Mouse (Mus musculus) small intestine, adult 2 months (tissue): Measurements from ENCODE around the gene Fbxo17. TPM values are rescaled to one million over a fixed set of nuclear protein-coding genes. Genes with fewer than 3 reads are reported as not detected.

Experiments
- H3K27ac ChIP-seq: fragments of 200-500 bp; 2 replicates; pipeline ENCODE4 v1.5.1; 2012; ENCODE audit warnings: low read depth, low read length, control low read depth, inconsistent platforms; ENCODE audit not compliant: insufficient read depth
- H3K27me3 ChIP-seq: fragments of 200-500 bp; 2 replicates; pipeline ENCODE4 v1.6.1; 2012; ENCODE audit warnings: mild to moderate bottlenecking, moderate library complexity, low read length, inconsistent platforms; ENCODE audit not compliant: control insufficient read depth, insufficient read depth
- H3K36me3 ChIP-seq: fragments of 200-500 bp; 2 replicates; pipeline ENCODE4 v1.6.1; 2012; ENCODE audit warnings: mild to moderate bottlenecking, low read length, control low read depth, inconsistent platforms; ENCODE audit not compliant: control insufficient read depth, insufficient read depth
- H3K4me1 ChIP-seq: fragments of 200-500 bp; 2 replicates; pipeline ENCODE4 v1.6.1; 2012; ENCODE audit warnings: low read length, inconsistent platforms, mixed read lengths; ENCODE audit not compliant: control insufficient read depth, insufficient read depth, insufficient read length
- H3K4me3 ChIP-seq: fragments of 200-500 bp; 2 replicates; pipeline ENCODE4 v1.5.1; 2012; ENCODE audit warnings: low read depth, mild to moderate bottlenecking, control low read depth, inconsistent platforms, low read length, moderate library complexity
- CTCF ChIP-seq: fragments of 200-500 bp; IDR thresholded peaks from 2 replicates; pipeline ENCODE4 v1.5.1; 2012; ENCODE audit warnings: low read depth, mild to moderate bottlenecking, control low read depth, inconsistent platforms, low read length, moderate library complexity, mixed read lengths; ENCODE audit not compliant: insufficient replicate concordance, insufficient read length; ENCODE audit errors: extremely low read depth
- POLR2A ChIP-seq: fragments of 200-500 bp; IDR thresholded peaks from 2 replicates; pipeline ENCODE4 v1.6.1; 2012; ENCODE audit warnings: low read depth, mild to moderate bottlenecking, control low read depth, inconsistent platforms, low read length, moderate library complexity
- WGBS: fragments of 180-500 bp; shearing (Covaris S2); methylation state at CpG from one replicate; pipeline ENCODE4 v1.1.7; 2018; 5-methylcytosine and 5-hydroxymethylcytosine counted together
- polyA plus RNA-seq: library from polyadenylated mRNA; depleted of rRNA; stranded (reverse); fragments of >200 nt; gene quantifications from 2 replicates; pipeline ENCODE4 v1.2.3, GENCODE M21; 2012

Fbxo17 gene
- polyA plus RNA-seq, 1 experiment = 2.0 TPM

- Histone ChIP-seq H3K36me3 (peaks cover 5% of the 10 kb centered on the region), H3K4me1 (peaks cover 17% of the 10 kb centered on the region; the same call in 1 of the 2 replicates), H3K27me3 (no peaks in the 10 kb centered on the region), H3K27ac (no peak within 1 kb of the TSS), H3K4me3 (peak within 1 kb of the TSS; percentile 92)
- 67% methylated on average over 7 of the region's 7 CpGs for WGBS
- no peak for TF ChIP-seq CTCF
Measured at GRCm38 (mm10) chr7:28767462-28767965, 50.9 kb downstream of the Fbxo17 start, which contains the start of gene Nfkbib. Nfkbib (minus strand) TSS chr7:28767512.

- Histone ChIP-seq H3K27me3 (no peaks in the 10 kb centered on the region), H3K36me3 (peaks cover 2% of the 10 kb centered on the region; the same call in 1 of the 2 replicates), H3K27ac (no peak overlapping the region), H3K4me3 (no peak overlapping the region), H3K4me1 (peaks cover 17% of the 10 kb centered on the region; the same call in 1 of the 2 replicates)
- TF ChIP-seq CTCF (no peak), POLR2A (no peak)
- 93% methylated on average over 9 of the region's 9 CpGs for WGBS
Measured at GRCm38 (mm10) chr7:28769414-28769958, 52.9 kb downstream of the Fbxo17 start.

GRCm38 (mm10) chr7:28770309-28770708 lies 53.7 kb downstream of the Fbxo17 start:
- Histone ChIP-seq H3K36me3 (peaks cover 2% of the 10 kb centered on the region; the same call in 1 of the 2 replicates), H3K27me3 (no peaks in the 10 kb centered on the region), H3K27ac (no peak overlapping the region), H3K4me3 (no peak overlapping the region), H3K4me1 (peaks cover 11% of the 10 kb centered on the region; the same call in 1 of the 2 replicates)
- WGBS = 86% methylated on average over 3 of the region's 3 CpGs
- TF ChIP-seq POLR2A = no peak
- TF ChIP-seq CTCF = no peak

GRCm38 (mm10) chr7:28771867-28772266 lies 55.3 kb downstream of the Fbxo17 start:
- H3K27ac ChIP-seq = no peak overlapping the region
- no peak overlapping the region for H3K4me3 ChIP-seq
- no peaks in the 10 kb centered on the region for H3K27me3 ChIP-seq
- H3K4me1 ChIP-seq = peaks cover 7% of the 10 kb centered on the region; the same call in 1 of the 2 replicates
- H3K36me3 ChIP-seq = peaks cover 4% of the 10 kb centered on the region; the same call in 1 of the 2 replicates
- TF ChIP-seq POLR2A (no peak), CTCF (no peak)
- 91% methylated on average over 11 of the region's 11 CpGs for WGBS

GRCm38 (mm10) chr7:28773163-28773562 lies 56.6 kb downstream of the Fbxo17 start:
- no peak overlapping the region for H3K4me3 ChIP-seq
- TF ChIP-seq POLR2A (no peak), CTCF (no peak)

GRCm38 (mm10) chr7:28774164-28774563 lies 57.6 kb downstream of the Fbxo17 start:
- no peak for TF ChIP-seq CTCF
- WGBS = 90% methylated on average over 12 of the region's 12 CpGs

More at GRCm38 (mm10) chr7:28773163-28773562, 56.6 kb downstream of the Fbxo17 start:
- H3K4me1 ChIP-seq = no peaks in the 10 kb centered on the region
- H3K36me3 ChIP-seq = peaks cover 8% of the 10 kb centered on the region; the same call in 1 of the 2 replicates
- WGBS = 83% methylated on average over 3 of the region's 3 CpGs
- no peak overlapping the region for H3K27ac ChIP-seq
- no peaks in the 10 kb centered on the region for H3K27me3 ChIP-seq

GRCm38 (mm10) chr7:28775129-28775528 lies 58.5 kb downstream of the Fbxo17 start:
- WGBS = 89% methylated on average over 7 of the region's 7 CpGs
- TF ChIP-seq POLR2A (no peak), CTCF (no peak)
- no peaks in the 10 kb centered on the region for H3K27me3 ChIP-seq
- no peak overlapping the region for H3K27ac ChIP-seq
- H3K4me1 ChIP-seq = peaks cover under 1% of the 10 kb centered on the region; the same call in 1 of the 2 replicates
- no peak overlapping the region for H3K4me3 ChIP-seq
- H3K36me3 ChIP-seq = peaks cover 8% of the 10 kb centered on the region; the same call in 1 of the 2 replicates

More at GRCm38 (mm10) chr7:28774164-28774563, 57.6 kb downstream of the Fbxo17 start:
- Histone ChIP-seq H3K36me3 (peaks cover 8% of the 10 kb centered on the region; the same call in 1 of the 2 replicates), H3K4me3 (no peak overlapping the region), H3K27me3 (no peaks in the 10 kb centered on the region), H3K27ac (no peak overlapping the region), H3K4me1 (no peaks in the 10 kb centered on the region)
